Mouse (Mus musculus): ENCODE measurements at regions not wholly inside any gene's neighbourhood (a gene's known extent, or its start where the extent isn't known, plus 50 kb on each side); places are given as distances from the start of the nearest gene placed in this dataset.

- DNase-seq (ENCODE audit: low spot score in 2 of 2) = no peak
Measured at GRCm38 (mm10) chr13:80418480-80419183, 464.6 kb upstream of the Arrdc3 start.

- DNase-seq (ENCODE audit: low spot score in 2 of 2) = no peak
Measured at GRCm38 (mm10) chr13:80420341-80420740, 462.8 kb upstream of the Arrdc3 start.

Data from layer of hippocampus, postnatal 14 days (tissue).